Mouse (Mus musculus) ovary, postnatal 10 days (tissue): ENCODE measurements around the gene Cyp4f14.

Experiments used
- DNase-seq: peaks from one replicate; pipeline ENCODE4 v3.0.0; 2022; ENCODE audit warnings: low spot score

Cyp4f14 gene

GRCm38 (mm10) chr17:32917131-32917530 is at the start of gene Cyp4f14:
Gene Cyp4f14 (minus strand): TSS chr17:32917342.
- no peak for DNase-seq

- DNase-seq = peak; percentile 84
Measured at GRCm38 (mm10) chr17:32965623-32966290, 48.6 kb upstream of the Cyp4f14 start, which contains the start of gene Zfp472. Gene Zfp472 (plus strand): TSS chr17:32965814.

GRCm38 (mm10) chr17:32965253-32965622 is 48.1 kb upstream of the Cyp4f14 start:
- DNase-seq = no peak

GRCm38 (mm10) chr17:32951441-32951840 is 34.3 kb upstream of the Cyp4f14 start:
- peak; percentile 42 for DNase-seq

- DNase-seq = no peak
Measured at GRCm38 (mm10) chr17:32951006-32951405, 33.9 kb upstream of the Cyp4f14 start.

GRCm38 (mm10) chr17:32950136-32950535 is 33.0 kb upstream of the Cyp4f14 start:
- DNase-seq = no peak

- peak; percentile 99 for DNase-seq
Measured at GRCm38 (mm10) chr17:32947215-32947914, 30.2 kb upstream of the Cyp4f14 start, which contains the start of gene Cyp4f13. Gene Cyp4f13 (minus strand): TSS chr17:32947402.

- DNase-seq = no peak
Measured at GRCm38 (mm10) chr17:32946716-32947115, 29.6 kb upstream of the Cyp4f14 start.

GRCm38 (mm10) chr17:32944402-32945035 is 27.4 kb upstream of the Cyp4f14 start:
- no peak for DNase-seq

- no peak for DNase-seq
Measured at GRCm38 (mm10) chr17:32943661-32944060, 26.5 kb upstream of the Cyp4f14 start.

- no peak for DNase-seq
Measured at GRCm38 (mm10) chr17:32939831-32940230, 22.7 kb upstream of the Cyp4f14 start.

- DNase-seq = no peak
Measured at GRCm38 (mm10) chr17:32927803-32928202, 10.7 kb upstream of the Cyp4f14 start.

- DNase-seq = peak; percentile 4
Measured at GRCm38 (mm10) chr17:32924658-32925312, 7.6 kb upstream of the Cyp4f14 start.

- DNase-seq = no peak
Measured at GRCm38 (mm10) chr17:32923681-32924080, 6.5 kb upstream of the Cyp4f14 start.

GRCm38 (mm10) chr17:32919123-32919522 is 2.0 kb upstream of the Cyp4f14 start:
- DNase-seq = no peak

GRCm38 (mm10) chr17:32916075-32916474 is 1.1 kb downstream of the Cyp4f14 start:
- DNase-seq = no peak

- DNase-seq = no peak
Measured at GRCm38 (mm10) chr17:32906172-32906571, 11.0 kb downstream of the Cyp4f14 start.

- no peak for DNase-seq
Measured at GRCm38 (mm10) chr17:32905239-32905638, 11.9 kb downstream of the Cyp4f14 start.

- DNase-seq = no peak
Measured at GRCm38 (mm10) chr17:32904414-32904813, 12.7 kb downstream of the Cyp4f14 start.

- DNase-seq = no peak
Measured at GRCm38 (mm10) chr17:32901751-32902525, 15.2 kb downstream of the Cyp4f14 start.

GRCm38 (mm10) chr17:32895421-32895820 is 21.7 kb downstream of the Cyp4f14 start:
- DNase-seq = no peak

- no peak for DNase-seq
Measured at GRCm38 (mm10) chr17:32893901-32894300, 23.2 kb downstream of the Cyp4f14 start.
